Mouse (Mus musculus): ENCODE data around the gene Fosb.

GRCm38 (mm10) chr7:19299194-19299593 is 10.7 kb downstream of the Fosb start:
- TF ChIP-seq CTCF (IDR thresholded peaks at IDR 0.05) (peak; percentile 85), EP300 (IDR thresholded peaks at IDR 0.05) (no peak)
